Mouse (Mus musculus): ENCODE results near the gene Pced1b. TPM values are rescaled to one million over a fixed set of nuclear protein-coding genes. Genes with fewer than 3 reads are reported as not detected.

Pced1b gene
- total RNA-seq, 2 experiments from 2014 or later, result 12.3 to 32.8 TPM

- no peak for ATAC-seq (replicated peaks; ENCODE audit: poor library complexity, severe bottlenecking)
Observed at GRCm38 (mm10) chr15:97282572-97282881, 35.6 kb downstream of the Pced1b start.

- no peak for ATAC-seq (replicated peaks; ENCODE audit: poor library complexity, severe bottlenecking)
Observed at GRCm38 (mm10) chr15:97284201-97284600, 37.3 kb downstream of the Pced1b start.

- ATAC-seq (replicated peaks; ENCODE audit: poor library complexity, severe bottlenecking), result no peak
Observed at GRCm38 (mm10) chr15:97285665-97286212, 38.8 kb downstream of the Pced1b start.

GRCm38 (mm10) chr15:97286731-97287130, 39.8 kb downstream of the Pced1b start:
- ATAC-seq (replicated peaks; ENCODE audit: poor library complexity, severe bottlenecking), result no peak

- peak; percentile 50 for ATAC-seq (replicated peaks; ENCODE audit: poor library complexity, severe bottlenecking)
Observed at GRCm38 (mm10) chr15:97287436-97288143, 40.7 kb downstream of the Pced1b start.

- no peak for ATAC-seq (replicated peaks; ENCODE audit: poor library complexity, severe bottlenecking)
Observed at GRCm38 (mm10) chr15:97288690-97289089, 41.8 kb downstream of the Pced1b start.

- ATAC-seq (replicated peaks; ENCODE audit: poor library complexity, severe bottlenecking), result no peak
Observed at GRCm38 (mm10) chr15:97289176-97289575, 42.3 kb downstream of the Pced1b start.

- no peak for ATAC-seq (replicated peaks; ENCODE audit: poor library complexity, severe bottlenecking)
Observed at GRCm38 (mm10) chr15:97290351-97290750, 43.4 kb downstream of the Pced1b start.

- no peak for ATAC-seq (replicated peaks; ENCODE audit: poor library complexity, severe bottlenecking)
Observed at GRCm38 (mm10) chr15:97291291-97292050, 44.6 kb downstream of the Pced1b start.

GRCm38 (mm10) chr15:97307935-97308334, 61.0 kb downstream of the Pced1b start:
- no peak for ATAC-seq (replicated peaks; ENCODE audit: poor library complexity, severe bottlenecking)

- no peak for ATAC-seq (replicated peaks; ENCODE audit: poor library complexity, severe bottlenecking)
Observed at GRCm38 (mm10) chr15:97309533-97309932, 62.6 kb downstream of the Pced1b start.

- no peak for ATAC-seq (replicated peaks; ENCODE audit: poor library complexity, severe bottlenecking)
Observed at GRCm38 (mm10) chr15:97310251-97310650, 63.3 kb downstream of the Pced1b start.

- ATAC-seq (replicated peaks; ENCODE audit: poor library complexity, severe bottlenecking), result peak; percentile 15
Observed at GRCm38 (mm10) chr15:97311211-97311610, 64.3 kb downstream of the Pced1b start.

GRCm38 (mm10) chr15:97311937-97312336, 65.0 kb downstream of the Pced1b start:
- ATAC-seq (replicated peaks; ENCODE audit: poor library complexity, severe bottlenecking), result peak; percentile 88

GRCm38 (mm10) chr15:97314720-97315421, 68.0 kb downstream of the Pced1b start:
- ATAC-seq (replicated peaks; ENCODE audit: poor library complexity, severe bottlenecking), result no peak

- ATAC-seq (replicated peaks; ENCODE audit: poor library complexity, severe bottlenecking), result no peak
Observed at GRCm38 (mm10) chr15:97315422-97315757, 68.5 kb downstream of the Pced1b start.

- no peak for ATAC-seq (replicated peaks; ENCODE audit: poor library complexity, severe bottlenecking)
Observed at GRCm38 (mm10) chr15:97318365-97319001, 71.6 kb downstream of the Pced1b start.

GRCm38 (mm10) chr15:97322821-97323220, 75.9 kb downstream of the Pced1b start:
- no peak for ATAC-seq (replicated peaks; ENCODE audit: poor library complexity, severe bottlenecking)

GRCm38 (mm10) chr15:97323466-97323865, 76.6 kb downstream of the Pced1b start:
- no peak for ATAC-seq (replicated peaks; ENCODE audit: poor library complexity, severe bottlenecking)

- no peak for ATAC-seq (replicated peaks; ENCODE audit: poor library complexity, severe bottlenecking)
Observed at GRCm38 (mm10) chr15:97324311-97324710, 77.4 kb downstream of the Pced1b start.
